Mouse (Mus musculus): ENCODE measurements around the gene Chchd3. TPM values are rescaled to one million over a fixed set of nuclear protein-coding genes. Genes with fewer than 3 reads are reported as not detected.

Chchd3 gene
- polyA plus RNA-seq, 1 experiment from 2014 or later = 182 TPM

- H3K9ac ChIP-seq (ENCODE audit: low read depth, low read length) = no peak overlapping the region
- peaks cover 15% of the 10 kb centered on the region for H3K4me1 ChIP-seq (ENCODE audit: control insufficient read depth, insufficient read depth, low read length)
- no peaks in the 10 kb centered on the region for H3K9me3 ChIP-seq (replicated peaks; ENCODE audit: control insufficient read depth, low read length)
- no peak overlapping the region for H3K4me3 ChIP-seq (ENCODE audit: low read depth, low read length)
- 85% methylated on average over 1 of the region's 1 CpGs for whole genome bisulfite sequencing (ENCODE audit: insufficient replicate concordance)
- H3K27ac ChIP-seq (ENCODE audit: low read depth, low read length) = no peak overlapping the region
- no peaks in the 10 kb centered on the region for H3K36me3 ChIP-seq (ENCODE audit: control insufficient read depth, insufficient read depth, low read length)
- H3K27me3 ChIP-seq (ENCODE audit: control insufficient read depth, insufficient read depth, low read length) = no peaks in the 10 kb centered on the region
- no peak for ATAC-seq (replicated peaks; ENCODE audit: insufficient number of reproducible peaks, low FRiP score, low TSS enrichment)
- H3K4me2 ChIP-seq = no peak overlapping the region
Measured at GRCm38 (mm10) chr6:32993847-32994246, 66.2 kb downstream of the Chchd3 start.

DNA sequence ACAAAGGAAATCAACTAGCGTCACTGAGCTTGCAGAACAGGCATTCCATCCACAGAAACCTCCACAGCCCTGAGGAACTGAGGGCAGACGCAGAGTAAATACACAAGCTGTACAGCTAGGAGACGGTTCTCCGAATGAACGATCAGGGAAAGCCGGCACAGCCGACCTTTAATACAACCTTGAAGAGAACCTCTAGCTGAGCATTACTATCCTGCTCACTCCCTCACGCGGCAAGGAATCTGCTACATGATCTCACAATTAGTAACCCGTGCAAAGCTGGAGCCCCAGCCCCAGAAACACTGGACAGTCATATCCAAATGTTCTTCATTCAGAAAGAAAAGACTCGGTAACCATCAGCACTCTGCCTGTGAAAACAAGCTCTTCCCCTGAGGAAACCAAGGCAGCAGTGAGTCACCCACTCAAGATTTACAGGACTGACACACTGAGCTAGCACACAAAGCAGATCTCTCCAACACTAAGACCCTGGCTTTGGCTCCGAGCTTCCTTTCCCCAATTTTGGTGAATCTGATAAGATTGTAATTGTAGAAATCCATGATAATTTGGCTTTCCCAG lies 69.9 kb downstream of the Chchd3 start:
- H3K36me3 ChIP-seq (ENCODE audit: control insufficient read depth, insufficient read depth, low read length) = no peaks in the 10 kb centered on the region
- no peaks in the 10 kb centered on the region for H3K9me3 ChIP-seq (replicated peaks; ENCODE audit: control insufficient read depth, low read length)
- H3K9ac ChIP-seq (ENCODE audit: low read depth, low read length) = 0 out of 2 replicates have a peak overlapping the region, but pooled peaks have one; percentile 39
- H3K27me3 ChIP-seq (ENCODE audit: control insufficient read depth, insufficient read depth, low read length) = no peaks in the 10 kb centered on the region
- H3K4me1 ChIP-seq (ENCODE audit: control insufficient read depth, insufficient read depth, low read length) = peaks cover 14% of the 10 kb centered on the region
- 47% methylated on average over 12 of the region's 12 CpGs for WGBS (ENCODE audit: insufficient replicate concordance)
- H3K4me2 ChIP-seq = peak overlapping the region; percentile 47
- peak overlapping the region; percentile 59 for H3K27ac ChIP-seq (ENCODE audit: low read depth, low read length)
- no peak for ATAC-seq (replicated peaks; ENCODE audit: insufficient number of reproducible peaks, low FRiP score, low TSS enrichment)
- no peak overlapping the region for H3K4me3 ChIP-seq (ENCODE audit: low read depth, low read length)

DNA sequence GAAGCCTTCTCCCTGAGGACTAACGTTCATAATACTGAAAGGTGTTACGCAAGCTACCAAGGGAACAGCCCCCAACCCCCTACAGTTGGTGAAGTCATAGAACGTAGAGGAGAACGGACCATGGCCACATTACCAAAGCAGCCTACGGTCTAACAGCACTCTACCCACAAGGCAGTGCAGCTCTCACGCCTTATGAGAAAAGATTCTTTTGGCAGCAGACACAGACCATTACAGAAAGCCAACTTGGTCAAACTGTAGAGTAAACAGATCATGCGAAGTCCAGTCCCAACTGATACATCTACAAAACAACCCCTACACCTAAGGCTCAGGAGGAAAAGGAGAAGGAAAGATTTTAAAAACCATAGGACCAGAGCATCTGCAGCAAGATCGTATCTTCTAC lies 71.5 kb downstream of the Chchd3 start:
- Histone ChIP-seq H3K9ac (ENCODE audit: low read depth, low read length) (no peak overlapping the region), H3K4me2 (no peak overlapping the region), H3K27me3 (ENCODE audit: control insufficient read depth, insufficient read depth, low read length) (no peaks in the 10 kb centered on the region), H3K27ac (ENCODE audit: low read depth, low read length) (no peak overlapping the region), H3K4me1 (ENCODE audit: control insufficient read depth, insufficient read depth, low read length) (peaks cover 18% of the 10 kb centered on the region), H3K9me3 (replicated peaks; ENCODE audit: control insufficient read depth, low read length) (no peaks in the 10 kb centered on the region), H3K36me3 (ENCODE audit: control insufficient read depth, insufficient read depth, low read length) (no peaks in the 10 kb centered on the region), H3K4me3 (ENCODE audit: low read depth, low read length) (no peak overlapping the region)
- no peak for ATAC-seq (replicated peaks; ENCODE audit: insufficient number of reproducible peaks, low FRiP score, low TSS enrichment)
- 93% methylated on average over 8 of the region's 8 CpGs for WGBS (ENCODE audit: insufficient replicate concordance)

GRCm38 (mm10) chr6:32983876-32984275 lies 76.2 kb downstream of the Chchd3 start:
- no peaks in the 10 kb centered on the region for H3K27me3 ChIP-seq (ENCODE audit: control insufficient read depth, insufficient read depth, low read length)
- no peak overlapping the region for H3K4me3 ChIP-seq (ENCODE audit: low read depth, low read length)
- H3K4me1 ChIP-seq (ENCODE audit: control insufficient read depth, insufficient read depth, low read length) = peaks cover 11% of the 10 kb centered on the region
- H3K36me3 ChIP-seq (ENCODE audit: control insufficient read depth, insufficient read depth, low read length) = no peaks in the 10 kb centered on the region
- 77% methylated on average over 5 of the region's 5 CpGs for WGBS (ENCODE audit: insufficient replicate concordance)
- H3K27ac ChIP-seq (ENCODE audit: low read depth, low read length) = no peak overlapping the region
- no peak for ATAC-seq (replicated peaks; ENCODE audit: insufficient number of reproducible peaks, low FRiP score, low TSS enrichment)
- H3K4me2 ChIP-seq = no peak overlapping the region
- H3K9ac ChIP-seq (ENCODE audit: low read depth, low read length) = no peak overlapping the region
- H3K9me3 ChIP-seq (replicated peaks; ENCODE audit: control insufficient read depth, low read length) = no peaks in the 10 kb centered on the region

GRCm38 (mm10) chr6:32981253-32981652 lies 78.8 kb downstream of the Chchd3 start:
- H3K27ac ChIP-seq (ENCODE audit: low read depth, low read length) = no peak overlapping the region
- WGBS (ENCODE audit: insufficient replicate concordance) = 53% methylated on average over 11 of the region's 11 CpGs
- no peak for ATAC-seq (replicated peaks; ENCODE audit: insufficient number of reproducible peaks, low FRiP score, low TSS enrichment)

GRCm38 (mm10) chr6:32978811-32979210 lies 81.2 kb downstream of the Chchd3 start:
- Histone ChIP-seq H3K36me3 (ENCODE audit: control insufficient read depth, insufficient read depth, low read length) (no peaks in the 10 kb centered on the region), H3K9me3 (replicated peaks; ENCODE audit: control insufficient read depth, low read length) (no peaks in the 10 kb centered on the region), H3K4me1 (ENCODE audit: control insufficient read depth, insufficient read depth, low read length) (peaks cover 4% of the 10 kb centered on the region), H3K9ac (ENCODE audit: low read depth, low read length) (no peak overlapping the region), H3K27ac (ENCODE audit: low read depth, low read length) (no peak overlapping the region), H3K27me3 (ENCODE audit: control insufficient read depth, insufficient read depth, low read length) (no peaks in the 10 kb centered on the region), H3K4me3 (ENCODE audit: low read depth, low read length) (no peak overlapping the region), H3K4me2 (no peak overlapping the region)
- ATAC-seq (replicated peaks; ENCODE audit: insufficient number of reproducible peaks, low FRiP score, low TSS enrichment) = no peak
- 96% methylated on average over 3 of the region's 3 CpGs for WGBS (ENCODE audit: insufficient replicate concordance)

More at GRCm38 (mm10) chr6:32981253-32981652, 78.8 kb downstream of the Chchd3 start:
- H3K4me2 ChIP-seq = no peak overlapping the region
- no peaks in the 10 kb centered on the region for H3K36me3 ChIP-seq (ENCODE audit: control insufficient read depth, insufficient read depth, low read length)
- no peaks in the 10 kb centered on the region for H3K27me3 ChIP-seq (ENCODE audit: control insufficient read depth, insufficient read depth, low read length)
- H3K4me1 ChIP-seq (ENCODE audit: control insufficient read depth, insufficient read depth, low read length) = peaks cover 9% of the 10 kb centered on the region
- H3K9ac ChIP-seq (ENCODE audit: low read depth, low read length) = no peak overlapping the region
- no peak overlapping the region for H3K4me3 ChIP-seq (ENCODE audit: low read depth, low read length)
- H3K9me3 ChIP-seq (replicated peaks; ENCODE audit: control insufficient read depth, low read length) = no peaks in the 10 kb centered on the region

DNA sequence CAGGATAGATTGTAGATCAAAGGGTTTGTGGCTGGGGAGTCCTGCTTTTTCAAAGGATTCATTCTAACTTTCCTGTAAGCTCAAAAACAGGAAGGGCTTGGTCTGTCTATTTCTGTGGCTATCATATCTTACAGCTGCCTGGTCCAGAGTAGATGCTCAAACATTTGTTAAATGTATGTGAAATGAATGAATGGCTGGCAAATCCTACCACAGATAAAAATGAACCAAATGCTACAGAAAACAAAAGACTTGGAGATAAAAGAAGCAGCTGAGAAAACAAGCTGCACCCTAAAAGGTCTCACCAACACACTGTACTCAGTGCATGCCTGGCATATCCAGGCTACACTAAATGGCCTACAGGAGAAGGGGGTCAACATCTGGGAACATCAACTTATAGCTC lies 88.1 kb downstream of the Chchd3 start:
- Histone ChIP-seq H3K4me3 (ENCODE audit: low read depth, low read length) (no peak overlapping the region), H3K4me2 (no peak overlapping the region), H3K36me3 (ENCODE audit: control insufficient read depth, insufficient read depth, low read length) (peaks cover 2% of the 10 kb centered on the region; the same call in 1 of the 2 replicates), H3K9me3 (replicated peaks; ENCODE audit: control insufficient read depth, low read length) (no peaks in the 10 kb centered on the region), H3K27me3 (ENCODE audit: control insufficient read depth, insufficient read depth, low read length) (no peaks in the 10 kb centered on the region), H3K4me1 (ENCODE audit: control insufficient read depth, insufficient read depth, low read length) (peaks cover 7% of the 10 kb centered on the region), H3K9ac (ENCODE audit: low read depth, low read length) (no peak overlapping the region), H3K27ac (ENCODE audit: low read depth, low read length) (no peak overlapping the region)
- ATAC-seq (replicated peaks; ENCODE audit: insufficient number of reproducible peaks, low FRiP score, low TSS enrichment) = no peak

- 59% methylated on average over 2 of the region's 2 CpGs for WGBS (ENCODE audit: insufficient replicate concordance)
- no peak overlapping the region for H3K27ac ChIP-seq (ENCODE audit: low read depth, low read length)
- no peaks in the 10 kb centered on the region for H3K9me3 ChIP-seq (replicated peaks; ENCODE audit: control insufficient read depth, low read length)
- H3K4me2 ChIP-seq = no peak overlapping the region
- peaks cover 7% of the 10 kb centered on the region for H3K4me1 ChIP-seq (ENCODE audit: control insufficient read depth, insufficient read depth, low read length)
- no peak for ATAC-seq (replicated peaks; ENCODE audit: insufficient number of reproducible peaks, low FRiP score, low TSS enrichment)
- no peak overlapping the region for H3K9ac ChIP-seq (ENCODE audit: low read depth, low read length)
- H3K27me3 ChIP-seq (ENCODE audit: control insufficient read depth, insufficient read depth, low read length) = no peaks in the 10 kb centered on the region
- H3K36me3 ChIP-seq (ENCODE audit: control insufficient read depth, insufficient read depth, low read length) = peaks cover 2% of the 10 kb centered on the region; the same call in 1 of the 2 replicates
- H3K4me3 ChIP-seq (ENCODE audit: low read depth, low read length) = no peak overlapping the region
Measured at GRCm38 (mm10) chr6:32968971-32969370, 91.1 kb downstream of the Chchd3 start.

GRCm38 (mm10) chr6:32962048-32962447 lies 98.0 kb downstream of the Chchd3 start:
- Histone ChIP-seq H3K36me3 (ENCODE audit: control insufficient read depth, insufficient read depth, low read length) (no peaks in the 10 kb centered on the region), H3K9ac (ENCODE audit: low read depth, low read length) (no peak overlapping the region), H3K27me3 (ENCODE audit: control insufficient read depth, insufficient read depth, low read length) (no peaks in the 10 kb centered on the region), H3K9me3 (replicated peaks; ENCODE audit: control insufficient read depth, low read length) (no peaks in the 10 kb centered on the region), H3K4me3 (ENCODE audit: low read depth, low read length) (no peak overlapping the region), H3K4me2 (no peak overlapping the region), H3K27ac (ENCODE audit: low read depth, low read length) (no peak overlapping the region), H3K4me1 (ENCODE audit: control insufficient read depth, insufficient read depth, low read length) (no peaks in the 10 kb centered on the region)
- ATAC-seq (replicated peaks; ENCODE audit: insufficient number of reproducible peaks, low FRiP score, low TSS enrichment) = no peak
- 81% methylated on average over 3 of the region's 3 CpGs for WGBS (ENCODE audit: insufficient replicate concordance)
